Mouse (Mus musculus) kidney, adult 8-10 months (tissue): ENCODE results near the gene Aatk.

Experiments used
- DNase-seq, 2 experiments: peaks; one replicate each; pipeline ENCODE4 v3.0.0; 2022

Aatk gene

DNA sequence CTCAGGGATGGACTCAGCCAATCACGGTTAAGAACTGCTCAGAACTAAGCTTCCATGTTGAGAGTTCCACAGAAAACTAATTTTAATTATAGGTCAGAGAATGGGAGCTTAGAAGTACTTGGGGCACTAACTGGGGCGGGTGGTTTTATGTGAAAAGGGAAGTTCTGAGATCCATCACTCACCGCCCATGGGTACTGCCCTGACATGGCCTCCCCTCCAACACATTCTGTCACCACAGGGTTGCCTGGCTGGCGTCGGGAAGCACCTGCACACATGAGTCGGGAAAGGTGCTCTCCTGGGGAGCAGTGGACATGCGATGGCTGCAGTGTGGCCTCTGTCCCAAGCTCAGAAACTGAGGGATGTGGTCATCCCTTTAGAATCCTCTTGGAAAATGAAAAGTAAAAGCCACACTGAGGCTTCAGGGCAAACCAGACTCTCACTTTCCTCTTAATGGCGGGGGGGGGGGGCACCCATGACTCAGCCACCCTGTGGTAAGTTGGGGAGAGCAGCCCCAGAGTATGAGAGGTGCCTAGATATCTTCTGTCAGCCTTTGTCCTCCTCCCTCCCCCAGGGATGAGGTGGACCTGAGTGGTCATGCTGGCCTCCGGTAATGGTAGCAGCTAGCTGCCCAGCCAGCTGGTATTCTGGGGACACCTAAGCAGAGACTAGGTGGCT is 60.1 kb downstream of the Aatk start:
- no peak for DNase-seq

DNA sequence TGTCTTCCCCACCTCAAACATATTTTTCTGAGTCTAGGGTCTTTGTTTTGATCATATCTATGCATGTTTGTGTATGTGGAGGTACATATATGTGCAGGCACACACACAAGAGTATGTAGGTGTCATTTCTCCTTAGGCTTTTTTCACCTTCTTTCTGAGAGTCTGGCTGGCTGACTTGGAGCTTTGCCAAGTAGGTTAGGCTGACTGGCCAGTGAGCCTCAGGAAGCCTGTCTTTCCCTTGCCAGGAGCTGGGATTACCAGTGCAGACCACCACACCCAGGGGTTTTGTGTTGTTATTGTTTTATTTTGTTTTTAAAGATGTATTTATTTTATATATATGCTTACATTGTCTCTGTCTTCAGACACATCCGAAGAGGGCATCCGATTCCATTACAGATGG is 63.8 kb downstream of the Aatk start:
- no peak for DNase-seq

GRCm38 (mm10) chr11:119982236-119982635 is 64.7 kb downstream of the Aatk start:
- DNase-seq = no peak

GRCm38 (mm10) chr11:119981769-119982168 is 65.2 kb downstream of the Aatk start:
- no peak for DNase-seq

DNA sequence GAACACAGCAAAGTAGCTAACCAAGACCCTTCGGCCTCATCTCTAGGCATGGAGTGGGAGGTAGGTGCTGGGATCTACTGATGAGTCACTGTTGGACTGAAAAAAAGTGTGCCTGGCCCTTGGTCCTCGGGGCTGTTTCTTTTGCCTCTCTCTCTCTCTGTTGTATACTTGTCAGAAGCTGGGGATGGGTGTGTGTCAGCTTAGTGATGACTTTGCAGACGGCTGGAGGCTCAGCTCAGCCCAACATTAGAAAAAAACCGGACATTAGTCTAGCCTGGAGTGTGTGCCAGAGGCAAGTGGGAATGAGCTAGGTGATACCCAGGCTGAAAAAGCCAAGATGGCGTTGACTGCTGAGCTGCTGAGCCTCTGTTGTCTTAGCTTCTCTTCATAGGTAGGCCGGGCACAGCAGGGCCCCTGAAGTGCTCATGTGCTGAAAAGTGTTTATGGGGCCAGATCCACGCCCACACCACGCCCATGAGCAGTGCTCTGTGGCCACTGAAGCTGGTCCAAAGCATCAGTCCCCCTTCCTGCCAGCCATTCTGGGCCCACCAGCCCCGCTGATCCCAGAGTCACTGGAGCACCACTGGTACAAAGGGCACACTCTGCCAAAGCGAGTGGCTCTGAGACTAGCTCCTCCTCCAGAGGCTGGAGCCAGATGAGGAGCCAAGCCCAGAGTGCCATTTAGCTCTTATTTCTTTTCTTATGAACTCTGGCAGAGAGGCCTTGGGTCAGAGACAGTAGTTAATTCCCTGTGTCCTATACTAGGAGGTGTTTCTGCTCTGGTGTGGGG is 67.2 kb downstream of the Aatk start:
- peak; percentile 63 to 79 for DNase-seq

DNA sequence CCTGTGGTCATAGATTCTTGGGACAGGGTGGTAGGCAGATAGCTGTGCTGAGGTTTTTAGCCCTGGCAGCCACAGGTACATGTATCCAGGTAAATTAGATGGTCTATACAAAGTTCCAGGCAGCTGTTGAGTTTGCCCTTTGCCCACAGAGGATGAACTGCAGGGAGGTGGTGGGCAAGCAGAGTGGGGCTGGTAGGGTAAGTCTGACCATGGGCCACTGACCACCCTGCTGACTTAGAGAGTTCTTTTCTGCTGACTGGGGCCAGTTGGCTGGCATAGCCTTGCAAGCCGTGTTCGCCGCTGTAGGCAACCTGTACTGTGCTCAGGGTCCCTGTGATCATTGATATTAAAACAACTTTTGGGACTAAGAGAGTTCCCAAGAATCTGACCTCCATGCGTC is 68.3 kb downstream of the Aatk start:
- DNase-seq = peak; percentile 35 to 57

DNA sequence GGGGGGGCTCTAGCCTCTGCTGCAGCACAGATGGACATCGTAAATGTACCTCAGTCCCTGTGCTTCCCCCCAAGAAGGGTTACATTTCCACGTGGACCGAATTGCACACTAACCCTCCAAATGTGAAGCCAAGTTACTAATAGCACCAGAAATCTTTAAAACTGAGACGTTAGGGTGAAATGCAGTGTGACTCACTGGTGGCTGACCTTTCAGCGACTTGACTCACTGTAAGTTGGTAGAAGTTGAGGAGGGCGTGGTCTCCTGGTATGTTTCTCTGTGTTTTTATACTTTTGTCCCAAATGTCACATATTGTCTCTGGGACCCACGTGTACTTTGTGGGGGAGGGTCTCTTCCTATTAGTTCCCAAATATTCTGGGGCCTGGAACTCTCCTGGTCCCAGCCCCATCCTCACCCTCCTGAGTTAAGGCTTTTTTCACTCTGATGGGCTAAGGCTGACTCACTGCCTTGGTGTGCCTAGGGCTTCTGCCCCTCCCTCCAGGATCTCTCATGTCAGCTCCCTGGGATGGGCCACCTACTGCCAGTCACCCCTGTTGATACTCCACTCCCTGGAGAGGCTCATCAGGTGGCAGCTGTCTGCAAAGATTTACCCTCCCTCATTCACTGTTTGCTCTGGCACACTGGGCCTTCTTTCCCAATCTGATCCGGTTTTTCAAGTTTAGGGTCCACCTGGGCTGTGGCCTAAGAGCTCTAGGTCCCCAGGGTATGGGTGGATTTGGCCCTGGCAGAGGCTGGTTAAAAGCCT is 71.0 kb downstream of the Aatk start:
- no peak for DNase-seq

- no peak for DNase-seq
These were observed 73.2 kb downstream of the Aatk start for GRCm38 (mm10) chr11:119973789-119974188.

- no peak for DNase-seq
These were observed 76.7 kb downstream of the Aatk start for GRCm38 (mm10) chr11:119970021-119970851.

DNA sequence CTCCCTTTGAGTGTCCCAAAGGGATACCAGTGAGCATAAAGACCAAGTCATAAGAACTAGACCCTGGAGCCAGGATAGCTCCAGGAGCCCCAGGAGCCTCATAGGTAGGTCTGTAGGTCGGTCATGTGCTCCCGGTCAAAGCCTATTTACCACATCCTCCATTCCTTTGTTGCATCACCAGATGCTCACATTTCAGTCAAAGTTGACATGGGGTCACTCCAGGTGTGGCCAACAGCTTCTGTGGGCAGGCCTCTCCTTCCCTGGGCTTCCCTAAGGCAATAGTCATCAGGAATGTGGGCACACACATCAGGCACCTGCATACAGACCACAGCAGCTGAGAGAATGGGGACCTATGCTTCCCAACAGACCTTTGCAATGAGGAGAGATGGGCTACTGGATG is 79.1 kb downstream of the Aatk start:
- no peak for DNase-seq

- no peak for DNase-seq
These were observed 79.6 kb downstream of the Aatk start for GRCm38 (mm10) chr11:119967401-119967800.

DNA sequence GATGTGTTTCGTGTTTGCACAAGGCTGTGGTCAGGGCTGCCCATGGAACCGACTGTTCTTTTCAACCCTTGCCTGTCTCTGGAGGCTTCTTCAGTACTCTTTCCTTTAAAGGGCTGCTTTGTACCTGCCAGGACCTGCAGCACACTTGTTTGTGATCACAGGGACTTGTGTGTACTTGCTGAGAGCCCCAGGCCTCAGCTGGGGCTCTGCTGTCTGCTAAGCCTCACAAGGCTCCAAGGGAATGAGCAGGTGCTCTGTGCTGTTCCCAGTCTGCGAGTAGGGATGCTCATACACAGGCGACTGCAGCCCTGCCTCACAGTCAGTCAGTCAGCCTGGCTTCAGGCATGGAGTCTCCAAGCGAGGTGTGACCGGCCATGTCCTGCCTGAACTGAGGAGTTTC is 80.7 kb downstream of the Aatk start:
- DNase-seq = no peak

- DNase-seq = no peak
These were observed 81.9 kb downstream of the Aatk start for GRCm38 (mm10) chr11:119965053-119965452.

GRCm38 (mm10) chr11:119961511-119961910 is 85.5 kb downstream of the Aatk start:
- DNase-seq = no peak

GRCm38 (mm10) chr11:119960671-119961070 is 86.3 kb downstream of the Aatk start:
- no peak for DNase-seq

- no peak for DNase-seq
These were observed 87.3 kb downstream of the Aatk start for GRCm38 (mm10) chr11:119959714-119960113.

GRCm38 (mm10) chr11:119958856-119959255 is 88.1 kb downstream of the Aatk start:
- DNase-seq = no peak
